Mouse (Mus musculus) hindbrain, embryonic 15.5 days (tissue): Measurements from ENCODE around the gene Lig3. TPM values are rescaled to one million over a fixed set of nuclear protein-coding genes. Genes with fewer than 3 reads are reported as not detected.
"Not testable (repeated sequence)": the region's sequence is repeated elsewhere in the genome, so short reads cannot be mapped to it uniquely, and the experiment has no call there.

Source experiments
- ATAC-seq: fragments of 200-750 bp; cut with Nextera tagmentation; 2 replicates; pipeline ENCODE4 v1.8.0; 2017; ENCODE audit warnings: low read depth, moderate number of reproducible peaks, moderate TSS enrichment; ENCODE audit not compliant: low FRiP score
- H3K27ac ChIP-seq: fragments of 300-500 bp; sonication (generic); replicated peaks from 2 replicates; pipeline ENCODE4 v1.5.1; 2015; ENCODE audit warnings: mild to moderate bottlenecking, inconsistent platforms
- H3K27me3 ChIP-seq: fragments of 300-500 bp; sonication (generic); 2 replicates; pipeline ENCODE4 v1.6.1; 2015; ENCODE audit warnings: control low read depth, inconsistent platforms
- H3K36me3 ChIP-seq: fragments of 300-500 bp; sonication (generic); 2 replicates; pipeline ENCODE4 v1.6.1; 2015; ENCODE audit warnings: control low read depth, inconsistent platforms
- H3K4me1 ChIP-seq: fragments of 300-500 bp; sonication (generic); replicated peaks from 2 replicates; pipeline ENCODE4 v1.6.1; 2015; ENCODE audit warnings: control low read depth, inconsistent platforms
- H3K4me2 ChIP-seq: fragments of 300-500 bp; sonication (generic); 2 replicates; pipeline ENCODE4 v1.6.1; 2015; ENCODE audit warnings: moderate library complexity, mild to moderate bottlenecking, inconsistent platforms
- H3K4me3 ChIP-seq: fragments of 300-500 bp; sonication (generic); 2 replicates; pipeline ENCODE4 v1.5.1; 2015; ENCODE audit warnings: mild to moderate bottlenecking, inconsistent platforms
- H3K9ac ChIP-seq: fragments of 300-500 bp; sonication (generic); 2 replicates; pipeline ENCODE4 v1.6.1; 2015; ENCODE audit warnings: inconsistent platforms
- H3K9me3 ChIP-seq: fragments of 300-500 bp; sonication (generic); 2 replicates; pipeline ENCODE4 v1.6.1; 2016; ENCODE audit warnings: control low read depth, inconsistent platforms
- WGBS: fragments of 180-500 bp; shearing (Covaris S2); methylation state at CpG from one replicate; pipeline ENCODE4 v1.1.7; 2015; 5-methylcytosine and 5-hydroxymethylcytosine counted together
- polyA plus RNA-seq: library from polyadenylated mRNA; unstranded; fragments of >200 nt; fragmentation: Nextera tagmentation; extraction: Ambion mirVana; gene quantifications from 2 replicates; pipeline ENCODE4 v1.2.1, GENCODE M21; 2015

Gene Lig3
- polyA plus RNA-seq, 1 experiment from 2014 or later, result 22.6 TPM

GRCm38 (mm10) chr11:82780134-82780533 lies 774 bp upstream of the Lig3 start:
- Histone ChIP-seq H3K27me3 (no peaks in the 10 kb centered on the region), H3K27ac (no peak overlapping the region), H3K4me2 (peak overlapping the region; percentile 82), H3K9me3 (no peaks in the 10 kb centered on the region), H3K4me3 (peak overlapping the region; percentile 62), H3K9ac (peak overlapping the region; percentile 88; the same call in 1 of the 2 replicates), H3K4me1 (peaks cover 19% of the 10 kb centered on the region), H3K36me3 (peaks cover 14% of the 10 kb centered on the region)
- 65% methylated on average over 5 of the region's 5 CpGs for WGBS
- no peak for ATAC-seq

- Histone ChIP-seq H3K4me2 (peak overlapping the region; percentile 82), H3K27ac (peak overlapping the region; percentile 99; the same call in 1 of the 2 replicates), H3K27me3 (no peaks in the 10 kb centered on the region), H3K9me3 (no peaks in the 10 kb centered on the region), H3K4me3 (peak overlapping the region; percentile 62), H3K36me3 (peaks cover 33% of the 10 kb centered on the region), H3K9ac (peak overlapping the region; percentile 88; the same call in 1 of the 2 replicates), H3K4me1 (peaks cover 19% of the 10 kb centered on the region)
- ATAC-seq, result no peak
- 42% methylated on average over 6 of the region's 6 CpGs for WGBS
Measured at GRCm38 (mm10) chr11:82782197-82782596, 1.3 kb downstream of the Lig3 start.

GRCm38 (mm10) chr11:82783453-82783852 lies 2.5 kb downstream of the Lig3 start:
- WGBS, result 95% methylated on average over 11 of the region's 11 CpGs
- peaks cover 19% of the 10 kb centered on the region for H3K4me1 ChIP-seq
- H3K9me3 ChIP-seq, result no peaks in the 10 kb centered on the region
- H3K36me3 ChIP-seq, result peaks cover 38% of the 10 kb centered on the region
- no peak overlapping the region for H3K27ac ChIP-seq
- no peak overlapping the region for H3K9ac ChIP-seq
- no peak overlapping the region for H3K4me2 ChIP-seq
- H3K27me3 ChIP-seq, result no peaks in the 10 kb centered on the region
- H3K4me3 ChIP-seq, result no peak overlapping the region
- ATAC-seq, result no peak

GRCm38 (mm10) chr11:82806656-82807055 lies 25.7 kb downstream of the Lig3 start:
- H3K4me3 ChIP-seq, result no peak overlapping the region
- H3K4me1 ChIP-seq, result no peaks in the 10 kb centered on the region
- H3K27ac ChIP-seq, result no peak overlapping the region
- WGBS, result 69% methylated on average over 3 of the region's 3 CpGs
- H3K9ac ChIP-seq, result no peak overlapping the region
- peaks cover 20% of the 10 kb centered on the region for H3K36me3 ChIP-seq
- H3K4me2 ChIP-seq, result no peak overlapping the region
- ATAC-seq, result no peak
- no peaks in the 10 kb centered on the region for H3K9me3 ChIP-seq
- no peaks in the 10 kb centered on the region for H3K27me3 ChIP-seq

DNA sequence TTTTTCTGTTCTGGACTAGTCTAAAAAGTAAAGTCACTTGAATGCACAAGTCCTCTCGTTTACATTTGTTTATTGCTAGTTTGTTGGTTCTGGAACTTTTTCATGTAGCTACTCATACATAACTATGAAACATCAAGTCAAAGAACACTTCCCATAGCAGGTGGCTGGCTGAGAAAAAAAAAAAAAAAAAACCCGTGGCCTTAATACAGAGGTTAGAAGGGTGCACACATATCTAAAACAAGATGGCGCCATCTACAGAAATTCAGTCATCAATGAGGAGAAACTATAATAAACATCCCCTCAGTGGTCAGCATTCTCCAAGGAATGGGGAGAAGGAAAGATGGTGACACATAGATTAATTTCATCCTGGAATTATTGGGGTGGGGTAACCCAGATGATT lies 26.5 kb downstream of the Lig3 start:
- WGBS, result 91% methylated on average over 3 of the region's 3 CpGs
- no peaks in the 10 kb centered on the region for H3K9me3 ChIP-seq
- no peaks in the 10 kb centered on the region for H3K4me1 ChIP-seq

GRCm38 (mm10) chr11:82808485-82808884 lies 27.6 kb downstream of the Lig3 start:
- H3K27ac ChIP-seq, result no peak overlapping the region
- H3K9me3 ChIP-seq, result no peaks in the 10 kb centered on the region
- 49% methylated on average over 5 of the region's 5 CpGs for WGBS
- H3K4me2 ChIP-seq, result no peak overlapping the region
- peaks cover 3% of the 10 kb centered on the region for H3K36me3 ChIP-seq
- ATAC-seq, result no peak
- H3K9ac ChIP-seq, result no peak overlapping the region
- no peaks in the 10 kb centered on the region for H3K27me3 ChIP-seq
- H3K4me1 ChIP-seq, result no peaks in the 10 kb centered on the region
- H3K4me3 ChIP-seq, result no peak overlapping the region

More for the DNA sequence above, 26.5 kb downstream of the Lig3 start:
- H3K27ac ChIP-seq, result no peak overlapping the region
- ATAC-seq, result no peak
- peaks cover 12% of the 10 kb centered on the region for H3K36me3 ChIP-seq
- no peak overlapping the region for H3K4me2 ChIP-seq
- no peak overlapping the region for H3K4me3 ChIP-seq
- no peak overlapping the region for H3K9ac ChIP-seq
- H3K27me3 ChIP-seq, result no peaks in the 10 kb centered on the region

DNA sequence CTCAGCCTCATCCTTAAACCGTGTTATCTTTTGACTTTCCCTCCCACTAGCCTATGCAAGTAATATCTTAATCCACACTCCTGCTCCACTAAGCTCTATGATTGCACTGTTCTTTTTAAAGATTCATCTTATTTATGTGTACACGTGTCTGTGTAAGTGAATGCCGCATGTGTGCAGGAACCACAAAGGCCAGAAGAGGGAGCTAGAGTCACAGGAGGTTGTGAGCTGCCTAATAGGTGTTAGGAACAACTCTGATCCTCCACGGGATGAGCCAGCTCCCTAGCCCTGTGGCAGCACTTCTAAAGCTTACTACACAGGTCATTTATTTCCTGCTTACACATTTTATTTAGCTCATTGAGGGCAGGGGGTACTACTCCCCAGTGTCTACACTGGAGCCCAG lies 38.4 kb downstream of the Lig3 start:
- Histone ChIP-seq H3K27ac (no peak overlapping the region), H3K9me3 (no peaks in the 10 kb centered on the region), H3K4me1 (no peaks in the 10 kb centered on the region), H3K4me2 (no peak overlapping the region), H3K9ac (no peak overlapping the region), H3K27me3 (no peaks in the 10 kb centered on the region), H3K4me3 (no peak overlapping the region), H3K36me3 (no peaks in the 10 kb centered on the region)
- 59% methylated on average over 4 of the region's 4 CpGs for WGBS
- no peak for ATAC-seq

GRCm38 (mm10) chr11:82820788-82821456 lies 40.0 kb downstream of the Lig3 start:
- H3K27me3 ChIP-seq, result no peaks in the 10 kb centered on the region
- no peak for ATAC-seq
- no peaks in the 10 kb centered on the region for H3K9me3 ChIP-seq
- no peaks in the 10 kb centered on the region for H3K4me1 ChIP-seq
- no peak overlapping the region for H3K9ac ChIP-seq
- H3K27ac ChIP-seq, result no peak overlapping the region
- no peak overlapping the region for H3K4me2 ChIP-seq
- 93% methylated on average over 13 of the region's 13 CpGs for WGBS
- no peaks in the 10 kb centered on the region for H3K36me3 ChIP-seq
- H3K4me3 ChIP-seq, result no peak overlapping the region

DNA sequence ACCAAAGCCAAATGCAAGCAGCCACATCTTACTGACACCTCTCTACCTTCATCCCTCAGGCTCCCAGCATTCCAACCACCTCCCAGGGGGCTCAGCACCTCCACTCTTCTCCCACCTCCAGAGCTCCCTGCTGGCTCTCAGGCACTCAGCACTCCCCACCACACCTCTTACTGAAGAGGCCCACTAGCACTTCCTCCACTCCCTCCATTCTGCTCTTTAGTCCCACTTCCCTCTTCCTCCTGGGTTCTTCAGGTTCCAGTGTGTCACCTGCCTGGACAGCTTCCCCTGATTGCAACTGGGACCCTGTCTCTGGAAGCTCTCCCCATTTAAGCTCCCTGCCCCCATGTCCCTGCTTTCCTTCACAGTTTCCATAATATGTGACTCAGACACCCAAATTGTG lies 45.9 kb downstream of the Lig3 start:
- Histone ChIP-seq H3K36me3 (no peaks in the 10 kb centered on the region), H3K4me3 (no peak overlapping the region), H3K9me3 (no peaks in the 10 kb centered on the region), H3K4me2 (no peak overlapping the region), H3K4me1 (peaks cover 11% of the 10 kb centered on the region), H3K27ac (no peak overlapping the region), H3K27me3 (no peaks in the 10 kb centered on the region), H3K9ac (no peak overlapping the region)
- ATAC-seq, result no peak

DNA sequence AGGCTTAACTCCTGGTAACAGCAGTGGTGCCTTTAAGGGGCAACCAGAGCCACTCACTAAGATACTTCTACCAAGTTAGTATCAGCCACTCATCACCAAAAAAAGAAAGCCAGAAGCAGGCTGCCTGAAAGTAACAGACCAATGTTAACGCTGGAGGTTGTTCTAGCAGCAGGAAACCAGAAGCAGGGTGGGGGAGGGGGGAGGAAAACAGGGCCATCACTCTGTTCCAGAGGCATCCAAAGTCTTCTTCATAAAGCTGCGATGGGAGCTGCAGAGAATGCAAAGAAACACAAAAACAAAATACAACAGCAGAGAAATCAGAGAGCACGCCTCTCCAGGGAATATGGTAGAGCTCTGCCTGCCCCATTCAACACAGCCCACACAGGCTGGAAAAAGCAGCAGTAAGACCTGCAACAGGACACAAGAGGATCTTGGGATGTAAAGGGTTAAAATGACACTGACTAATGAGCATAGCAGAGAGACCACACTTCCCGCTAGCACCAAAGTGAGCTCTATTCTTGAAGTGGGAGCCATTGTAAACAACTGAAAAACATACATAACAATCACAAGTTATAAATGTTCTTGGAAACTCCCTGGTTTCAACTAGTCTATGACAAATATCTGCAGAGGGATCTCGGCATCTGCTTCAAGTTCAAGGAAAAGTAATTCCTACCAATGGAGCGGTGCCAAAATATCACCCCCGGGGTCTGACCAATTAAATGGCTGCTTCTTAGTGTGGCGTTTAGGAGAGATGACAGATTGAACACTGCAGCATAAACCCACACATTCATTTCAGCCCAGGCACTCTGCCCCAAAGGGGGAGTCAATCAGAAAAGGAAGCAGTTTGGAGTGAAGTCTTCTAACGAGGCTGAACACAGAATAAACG lies 50.3 kb downstream of the Lig3 start:
- Histone ChIP-seq H3K36me3 (no peaks in the 10 kb centered on the region), H3K4me2 (peak overlapping the region; percentile 42), H3K9ac (no peak overlapping the region), H3K27ac (no peak overlapping the region), H3K27me3 (no peaks in the 10 kb centered on the region), H3K4me1 (peaks cover 14% of the 10 kb centered on the region), H3K9me3 (no peaks in the 10 kb centered on the region), H3K4me3 (peak overlapping the region; percentile 2; the same call in 1 of the 2 replicates)
- 9% methylated on average over 10 of the region's 10 CpGs for WGBS
- peak; percentile 76 for ATAC-seq

- 83% methylated on average over 10 of the region's 10 CpGs for WGBS
- H3K27me3 ChIP-seq, H3K4me3 ChIP-seq, H3K9me3 ChIP-seq, H3K9ac ChIP-seq, H3K36me3 ChIP-seq, H3K27ac ChIP-seq, ATAC-seq, H3K4me2 ChIP-seq: not testable (repeated sequence)
- peaks cover 14% of the 10 kb centered on the region for H3K4me1 ChIP-seq
Measured at GRCm38 (mm10) chr11:82832402-82832801, 51.5 kb downstream of the Lig3 start.

DNA sequence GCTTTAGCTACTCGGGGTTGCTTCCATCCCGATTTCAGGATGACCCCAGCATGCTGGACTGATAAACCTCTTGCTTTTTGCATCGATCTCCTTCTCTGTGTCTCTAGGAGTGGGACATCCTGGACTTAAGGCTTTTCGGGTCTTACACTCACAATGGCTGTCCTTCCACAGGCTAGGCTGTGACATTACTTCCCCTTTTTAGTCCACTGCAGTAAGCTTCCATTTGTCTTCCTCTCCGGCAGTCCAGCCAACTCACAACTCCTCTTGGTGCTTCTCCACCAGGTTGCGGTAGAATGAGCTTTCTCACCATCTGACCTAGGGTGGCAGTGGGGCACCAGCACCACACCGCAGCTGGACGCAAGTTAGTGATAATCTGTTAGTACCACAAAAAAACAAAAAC lies 53.0 kb downstream of the Lig3 start:
- H3K27me3 ChIP-seq, result no peaks in the 10 kb centered on the region
- no peak overlapping the region for H3K4me2 ChIP-seq
- H3K4me1 ChIP-seq, result peaks cover 18% of the 10 kb centered on the region
- WGBS, result 82% methylated on average over 8 of the region's 8 CpGs
- H3K27ac ChIP-seq, result no peak overlapping the region
- no peak for ATAC-seq
- H3K36me3 ChIP-seq, result no peaks in the 10 kb centered on the region
- H3K4me3 ChIP-seq, result no peak overlapping the region
- no peaks in the 10 kb centered on the region for H3K9me3 ChIP-seq
- no peak overlapping the region for H3K9ac ChIP-seq
